ENCODE assay signal across 9 mouse cellular contexts in the genomic region with DNA sequence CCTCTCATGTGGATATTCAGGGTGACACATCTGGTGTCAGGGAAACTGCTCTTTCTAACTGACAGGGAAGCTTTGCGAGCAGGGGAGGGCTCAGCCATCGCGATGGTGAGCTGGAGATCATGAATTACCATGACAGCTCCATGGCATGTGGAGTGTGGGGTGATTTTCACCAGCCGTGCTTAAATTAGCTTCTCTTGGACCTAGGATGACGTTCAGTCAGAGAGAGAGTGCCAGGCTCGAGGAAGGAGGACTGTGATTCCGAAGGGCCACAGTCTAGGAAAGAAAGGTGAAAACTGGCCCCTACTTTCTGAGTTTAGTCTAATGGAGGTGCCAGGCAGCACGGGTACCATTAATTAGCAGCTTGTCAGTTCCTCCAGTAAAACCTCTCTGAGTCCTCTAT.
DNase-seq lines count a peak whose midpoint lies in the region; ATAC-seq lines count a peak whose summit lies in the region.
"Had no signal": no experiment of that assay in that cellular context is flagged by ENCODE, and none has a peak within 500 bp of the region (broad histone marks: within the 10 kb centered on the region; RNA-seq: fewer than 3 reads in every experiment).

No protein-coding gene starts in this region.

- ATAC-seq in frontal cortex, adult (ENCODE audit: low TSS enrichment) = peak; percentile 76
- peak; percentile 25; the same call in 1 of the 2 replicates for ATAC-seq in forebrain, embryonic 12.5 days (ENCODE audit: low FRiP score)
- peak; percentile 20; the same call in 1 of the 2 replicates for ATAC-seq in hindbrain, embryonic 12.5 days (ENCODE audit: low FRiP score)
- peak; percentile 52 for ATAC-seq in midbrain, embryonic 16.5 days

- H3K27ac ChIP-seq in forebrain, embryonic 12.5 days = peak overlapping the region; percentile 61
- 0 out of 2 replicates have a peak overlapping the region, but pooled peaks have one; percentile 23 for H3K27ac ChIP-seq in hindbrain, embryonic 12.5 days
- H3K27ac ChIP-seq in midbrain, embryonic 16.5 days (ENCODE audit: low read length) = no peak overlapping the region
- H3K27ac ChIP-seq: embryonic facial prominence, embryonic 12.5 days had no signal

- H3K27me3 ChIP-seq in forebrain, embryonic 12.5 days = no peaks in the 10 kb centered on the region; the same call in 1 of the 2 replicates
- 0 out of 2 replicates have a peak, but pooled peaks cover 6% of the 10 kb centered on the region for H3K27me3 ChIP-seq in hindbrain, embryonic 12.5 days
- H3K27me3 ChIP-seq in midbrain, embryonic 16.5 days (ENCODE audit: control insufficient read depth, insufficient read depth, low read depth, low read length) = no peaks in the 10 kb centered on the region
- H3K27me3 ChIP-seq: embryonic facial prominence, embryonic 12.5 days had no signal

- no peak overlapping the region for H3K4me3 ChIP-seq in forebrain, embryonic 12.5 days (replicated peaks)
- H3K4me3 ChIP-seq in hindbrain, embryonic 12.5 days = no peak overlapping the region
- H3K4me3 ChIP-seq in midbrain, embryonic 16.5 days (ENCODE audit: low read depth, low read length) = no peak overlapping the region
- H3K4me3 ChIP-seq: embryonic facial prominence, embryonic 12.5 days had no signal

- H3K4me2 ChIP-seq in forebrain, embryonic 12.5 days = no peak overlapping the region
- 0 out of 2 replicates have a peak overlapping the region, but pooled peaks have one; percentile 1 for H3K4me2 ChIP-seq in hindbrain, embryonic 12.5 days (replicated peaks)
- H3K4me2 ChIP-seq in midbrain, embryonic 16.5 days (ENCODE audit: low read length) = no peak overlapping the region
- H3K4me2 ChIP-seq: embryonic facial prominence, embryonic 12.5 days had no signal

- peaks cover 46% of the 10 kb centered on the region for H3K4me1 ChIP-seq in forebrain, embryonic 12.5 days
- peaks cover 45% of the 10 kb centered on the region for H3K4me1 ChIP-seq in hindbrain, embryonic 12.5 days
- peaks cover 23% of the 10 kb centered on the region for H3K4me1 ChIP-seq in midbrain, embryonic 16.5 days (ENCODE audit: control insufficient read depth, insufficient read depth, low read length)

- H3K36me3 ChIP-seq in forebrain, embryonic 12.5 days (replicated peaks) = no peaks in the 10 kb centered on the region
- no peaks in the 10 kb centered on the region for H3K36me3 ChIP-seq in hindbrain, embryonic 12.5 days
- H3K36me3 ChIP-seq in midbrain, embryonic 16.5 days (ENCODE audit: control insufficient read depth, insufficient read depth, low read length) = no peaks in the 10 kb centered on the region
- H3K36me3 ChIP-seq: embryonic facial prominence, embryonic 12.5 days had no signal

- no peak overlapping the region for H3K9ac ChIP-seq in forebrain, embryonic 12.5 days
- peak overlapping the region; percentile 32; the same call in 1 of the 2 replicates for H3K9ac ChIP-seq in hindbrain, embryonic 12.5 days
- H3K9ac ChIP-seq in midbrain, embryonic 16.5 days (ENCODE audit: low read depth, low read length) = no peak overlapping the region
- H3K9ac ChIP-seq: embryonic facial prominence, embryonic 12.5 days had no signal

- no peaks in the 10 kb centered on the region for H3K9me3 ChIP-seq in forebrain, embryonic 12.5 days
- no peaks in the 10 kb centered on the region for H3K9me3 ChIP-seq in hindbrain, embryonic 12.5 days (replicated peaks)
- no peaks in the 10 kb centered on the region for H3K9me3 ChIP-seq in midbrain, embryonic 16.5 days (replicated peaks; ENCODE audit: control insufficient read depth, low read length, poor library complexity, severe bottlenecking)
- H3K9me3 ChIP-seq: embryonic facial prominence, embryonic 12.5 days had no signal

- 33% methylated on average over 8 of the region's 8 CpGs for WGBS in forebrain, embryonic 12.5 days
- WGBS in hindbrain, embryonic 12.5 days = 29% methylated on average over 8 of the region's 8 CpGs
- WGBS in midbrain, embryonic 16.5 days = 27% methylated on average over 8 of the region's 8 CpGs

- DNase-seq in frontal cortex, postnatal 14 days (ENCODE audit: low spot score in 2 of 2) = no peak
- DNase-seq in layer of hippocampus, postnatal 25 days (ENCODE audit: extremely low spot score in 1 of 2, low spot score in 1 of 2) = no peak
- no peak for DNase-seq in adrenal gland, postnatal 36 days
- no peak for DNase-seq in lung, postnatal 36 days

Comparison
In these comparisons a context has a peak if more than half of its experiments do, and no peak if none do; other contexts are left out.
1. ATAC-seq: peak in every context shown above with its lines; median percentile 76 in frontal cortex, adult; 52 in midbrain, embryonic 16.5 days; 25 in forebrain, embryonic 12.5 days; 20 in hindbrain, embryonic 12.5 days.